Mouse (Mus musculus) megakaryocyte, adult 5-6 weeks (primary cell): Measurements from ENCODE around the gene Adgrl3. TPM values are rescaled to one million over a fixed set of nuclear protein-coding genes. Genes with fewer than 3 reads are reported as not detected.

Experiments
- ATAC-seq: 2 replicates; pipeline ENCODE4 v1.8.0; 2016; ENCODE audit warnings: mild to moderate bottlenecking, inconsistent platforms; ENCODE audit not compliant: poor library complexity, severe bottlenecking
- total RNA-seq, 2 experiments: library from RNA; stranded (forward) in 1 of 2; stranded (reverse) in 1 of 2; fragments of 153-499, 151-499 nt in 1 of 2; fragments of 221-1000, 200-1000 nt in 1 of 2; gene quantifications; 2 replicates each; pipeline versions ENCODE4 v1.2.3 to v1.2.4; 2015 to 2017

Gene Adgrl3
- total RNA-seq, 2 experiments from 2014 or later: 0.09 to 0.15 TPM

DNA sequence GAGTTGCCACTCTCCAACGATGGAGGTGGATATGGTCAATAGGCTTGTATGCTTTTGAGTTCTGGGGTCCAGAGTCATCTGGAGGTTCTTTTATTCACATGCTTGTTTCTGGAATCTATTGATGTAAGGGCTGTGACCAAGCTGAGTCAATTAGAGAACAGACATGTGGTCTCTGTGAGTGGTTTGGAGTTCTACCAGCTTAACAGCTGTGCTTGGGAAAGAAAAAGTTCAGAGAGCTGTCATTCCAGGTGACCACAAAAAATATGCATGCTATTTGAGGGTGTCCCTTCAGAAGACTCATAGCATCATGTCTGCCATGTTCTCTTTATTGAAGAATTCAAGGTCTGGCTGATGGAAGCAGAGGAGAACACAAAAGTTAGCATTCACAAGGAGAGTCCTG lies 53.9 kb downstream of the Adgrl3 start:
- no peak for ATAC-seq

DNA sequence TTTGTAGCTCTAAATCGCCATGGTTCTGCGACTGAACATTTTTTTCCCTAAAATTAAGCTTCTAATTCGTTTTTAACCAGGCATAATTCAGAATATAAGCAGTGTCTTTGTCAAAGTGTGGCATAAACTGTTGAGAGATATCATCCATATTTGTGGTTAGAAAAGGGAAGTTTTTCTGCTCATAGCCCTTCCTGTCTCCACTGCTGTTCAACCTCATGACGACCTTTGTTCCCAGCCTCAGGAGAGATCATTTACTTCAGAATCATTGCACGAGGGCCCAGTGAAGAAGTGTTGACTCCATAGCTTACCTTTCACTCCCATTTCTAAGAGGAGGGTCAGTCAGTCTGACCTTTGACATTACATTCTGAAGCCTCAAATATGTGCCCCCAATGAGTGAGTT lies 56.4 kb downstream of the Adgrl3 start:
- peak; percentile 75 for ATAC-seq

DNA sequence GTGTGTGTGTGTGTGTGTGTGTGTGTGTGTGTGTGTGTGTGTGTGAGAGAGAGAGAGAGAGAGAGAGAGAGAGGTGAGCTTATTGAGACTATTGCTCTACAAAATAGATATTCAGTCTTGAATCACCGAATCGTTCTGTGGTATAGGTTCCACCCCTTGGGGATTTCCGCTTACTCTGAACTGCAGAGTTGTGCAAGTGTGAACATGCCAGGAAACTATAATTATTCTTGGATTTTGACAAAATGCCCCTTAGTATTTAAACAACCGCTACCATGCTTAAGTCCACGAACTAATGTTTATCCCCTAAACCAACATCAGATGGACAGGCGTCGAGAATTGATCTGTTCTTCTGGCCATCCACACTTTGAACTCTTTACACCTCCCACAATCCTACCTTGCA lies 57.1 kb downstream of the Adgrl3 start:
- no peak for ATAC-seq

DNA sequence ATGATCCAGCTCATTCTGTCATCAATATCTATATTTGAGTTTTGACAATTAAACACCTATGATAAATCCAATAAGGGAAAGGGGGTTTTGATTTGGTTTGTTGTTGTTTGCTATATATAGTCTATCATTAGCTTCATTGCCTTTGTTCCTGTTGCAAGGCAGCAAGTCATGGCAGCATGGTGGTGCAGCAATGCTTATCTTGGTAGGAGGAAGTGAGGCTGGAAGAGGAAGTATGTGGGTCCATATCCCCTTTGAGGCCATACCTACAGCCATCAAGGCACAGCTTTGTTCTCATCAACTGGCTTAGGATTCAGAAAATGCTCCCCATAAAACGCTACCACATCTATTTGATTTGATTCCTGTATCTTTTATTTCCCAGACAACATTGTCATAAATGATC lies 58.1 kb downstream of the Adgrl3 start:
- peak; percentile 95 for ATAC-seq

DNA sequence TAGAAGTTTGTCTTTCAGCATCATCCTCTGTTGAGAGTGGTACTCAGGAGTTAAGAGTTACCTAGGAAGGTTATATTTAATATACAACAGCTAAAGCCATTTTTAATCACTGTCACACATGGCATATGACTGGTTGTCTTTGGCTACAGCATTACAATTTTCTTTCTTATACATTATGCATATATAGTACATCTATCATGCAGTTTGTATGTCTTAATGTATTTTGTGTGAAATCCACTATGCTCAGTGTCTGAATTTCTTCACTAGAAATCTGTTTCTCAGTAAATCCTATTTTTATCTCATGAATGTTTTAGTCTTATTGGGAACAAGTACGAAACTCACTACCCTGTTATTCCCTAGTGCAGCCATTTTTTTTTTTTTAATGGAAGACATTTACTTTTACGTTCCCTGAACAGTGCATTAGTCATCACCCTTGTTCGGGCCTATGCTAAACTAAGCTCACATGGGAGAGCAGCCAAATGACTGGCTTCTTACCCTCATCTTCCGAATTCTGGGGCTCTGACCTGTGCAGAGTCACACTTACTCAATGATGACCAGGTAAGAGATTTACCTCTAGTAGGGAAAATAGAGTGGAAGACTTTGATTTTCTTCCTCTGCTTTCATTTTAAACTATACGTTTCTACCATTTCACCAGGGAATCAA lies 63.9 kb downstream of the Adgrl3 start:
- ATAC-seq: no peak

DNA sequence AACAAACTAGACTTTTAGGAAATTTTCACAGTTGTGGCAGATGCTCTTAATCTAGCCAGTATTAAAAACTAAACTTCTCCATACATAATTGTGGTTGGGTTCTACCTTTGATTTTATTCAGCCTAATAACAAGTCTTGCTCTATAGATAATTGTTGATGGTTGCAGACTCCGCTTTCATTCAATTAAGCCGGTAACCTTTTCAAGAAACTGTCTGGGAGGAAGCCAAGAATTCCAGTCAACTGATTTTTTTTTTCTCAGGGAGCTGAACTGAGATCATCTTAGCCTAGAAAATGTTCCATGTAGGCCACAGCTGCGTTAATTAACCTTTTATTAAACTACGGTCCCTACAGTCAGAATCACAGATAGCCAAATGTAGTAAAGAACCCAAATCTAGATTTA lies 65.2 kb downstream of the Adgrl3 start:
- no peak for ATAC-seq

DNA sequence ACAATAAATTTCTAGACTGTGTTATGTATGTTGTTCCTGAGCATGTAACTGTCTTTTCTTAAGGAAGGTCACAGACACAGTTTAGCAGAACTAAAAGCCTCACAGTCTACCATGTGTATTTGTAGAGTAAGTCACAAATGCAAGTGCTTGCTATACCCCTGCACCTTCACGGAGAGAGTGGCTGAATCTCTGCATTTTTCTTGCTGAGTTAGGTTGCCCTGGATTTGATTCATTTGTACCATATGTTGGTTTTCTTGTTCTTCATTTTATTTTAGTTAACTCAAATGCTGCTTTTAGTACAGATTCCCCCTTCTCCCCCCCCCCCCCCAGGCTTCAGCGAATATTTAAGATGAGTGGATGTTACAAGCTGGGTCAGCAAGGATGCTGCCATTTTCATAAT lies 68.7 kb downstream of the Adgrl3 start:
- ATAC-seq: no peak

DNA sequence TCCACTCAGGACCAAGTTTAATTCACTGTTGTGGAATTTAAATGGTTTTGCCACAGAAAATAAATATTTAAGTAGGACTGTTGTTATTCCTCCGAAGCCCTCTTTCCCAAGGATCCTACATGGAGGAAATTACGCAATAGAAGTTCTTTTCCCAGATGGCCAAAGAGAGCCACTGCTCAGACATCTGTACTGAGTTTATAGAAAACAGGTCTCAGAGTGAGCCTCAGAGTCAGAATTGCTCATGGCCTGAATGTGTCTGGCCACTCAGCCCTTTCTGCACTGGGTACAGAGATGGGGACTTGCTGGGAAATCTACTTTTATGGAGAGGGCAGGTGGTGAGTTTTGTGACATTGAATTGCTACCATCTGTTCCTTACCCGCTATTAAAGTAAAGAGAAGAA lies 74.7 kb downstream of the Adgrl3 start:
- ATAC-seq: no peak

DNA sequence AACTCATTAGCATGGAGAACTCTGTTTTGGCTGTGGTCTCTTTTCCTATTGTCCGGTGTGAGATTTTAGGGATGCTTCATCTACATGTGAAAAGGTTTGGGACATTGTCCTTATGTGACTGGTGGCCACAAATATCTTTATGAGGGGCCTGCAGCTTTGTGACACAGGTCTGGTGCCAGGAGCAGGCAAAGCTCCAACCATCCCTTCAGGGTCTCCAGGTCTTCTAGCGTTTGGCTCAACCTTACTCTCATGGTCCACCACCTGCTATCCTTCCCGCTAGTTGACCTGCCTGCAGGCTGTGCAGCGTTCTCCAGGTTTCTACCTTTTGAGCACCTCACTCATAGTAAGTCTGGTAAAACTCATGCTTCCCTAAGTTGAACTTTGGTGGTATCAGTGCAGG lies 77.2 kb downstream of the Adgrl3 start:
- no peak for ATAC-seq

DNA sequence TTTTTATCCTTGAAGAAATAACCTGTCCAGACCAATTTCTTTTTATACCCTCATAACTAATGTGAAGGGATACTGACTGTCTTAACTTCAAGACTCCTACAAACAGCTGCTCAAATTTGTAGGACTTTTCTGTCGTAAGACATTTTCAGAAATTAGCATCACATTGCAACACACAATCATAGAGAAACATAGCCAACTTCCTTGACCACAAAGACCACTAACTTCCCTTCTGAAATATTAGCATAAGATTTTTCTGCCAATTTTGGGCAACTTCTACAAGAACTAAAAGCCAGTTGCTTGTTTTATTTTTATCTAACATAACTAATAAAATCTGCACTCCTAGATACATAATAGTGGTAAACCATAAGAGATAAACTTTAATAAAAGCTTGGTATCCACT lies 87.5 kb downstream of the Adgrl3 start:
- peak; percentile 90 for ATAC-seq

DNA sequence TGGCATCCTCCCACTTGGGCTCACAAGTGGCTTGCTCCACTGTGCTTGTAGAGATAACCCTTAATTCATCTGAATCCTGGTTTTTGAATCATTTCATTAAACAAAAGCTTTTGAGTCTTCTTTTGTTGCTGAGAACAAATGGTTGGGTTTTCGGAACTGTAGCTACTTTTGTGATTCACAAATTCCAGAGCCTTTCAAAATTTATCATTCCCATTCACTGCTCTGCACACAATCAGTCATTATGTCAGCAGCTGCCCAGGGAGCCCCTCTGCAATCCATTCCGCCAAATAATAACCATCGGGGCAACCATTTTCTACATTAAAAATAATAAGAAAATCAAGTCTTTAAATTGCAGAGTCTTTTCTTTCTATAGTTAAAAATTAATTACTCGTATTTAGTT lies 104.5 kb downstream of the Adgrl3 start:
- no peak for ATAC-seq

DNA sequence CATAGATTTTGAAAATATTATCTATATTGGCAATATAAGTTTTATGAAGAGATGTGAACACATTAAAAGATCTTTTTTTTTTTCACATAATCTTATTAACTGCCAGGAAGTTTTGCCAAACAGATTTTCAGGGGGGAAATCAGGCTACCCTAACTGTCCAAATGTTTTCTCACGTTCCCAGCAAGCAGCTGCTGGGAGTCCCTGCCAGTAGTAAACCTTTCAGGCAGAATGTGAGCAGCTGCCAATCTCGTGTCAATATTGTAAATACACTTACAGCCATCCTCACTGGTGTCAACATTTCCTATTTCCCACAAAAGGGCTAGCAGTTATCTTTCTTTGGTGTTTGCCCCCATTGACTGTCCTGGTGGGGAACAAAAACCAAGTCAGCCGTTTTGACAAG lies 107.7 kb downstream of the Adgrl3 start:
- no peak for ATAC-seq

DNA sequence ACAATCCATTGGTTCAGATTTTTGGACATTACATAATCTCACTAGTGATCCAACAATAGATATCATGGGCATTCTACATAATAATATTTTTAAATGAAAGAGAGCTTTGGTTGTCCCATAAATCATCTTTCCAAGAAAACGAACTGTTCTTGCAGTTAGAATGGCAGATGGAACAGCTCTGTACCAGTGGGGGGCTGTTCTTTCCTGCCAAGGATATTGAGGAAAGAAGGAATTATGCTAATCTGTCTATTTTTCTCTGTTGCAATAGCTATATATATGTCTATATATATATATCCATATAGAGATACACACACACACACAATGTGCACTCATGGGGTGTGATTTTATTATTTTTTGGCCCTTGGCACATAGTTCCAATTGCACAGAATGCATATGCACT lies 116.5 kb downstream of the Adgrl3 start:
- no peak for ATAC-seq

DNA sequence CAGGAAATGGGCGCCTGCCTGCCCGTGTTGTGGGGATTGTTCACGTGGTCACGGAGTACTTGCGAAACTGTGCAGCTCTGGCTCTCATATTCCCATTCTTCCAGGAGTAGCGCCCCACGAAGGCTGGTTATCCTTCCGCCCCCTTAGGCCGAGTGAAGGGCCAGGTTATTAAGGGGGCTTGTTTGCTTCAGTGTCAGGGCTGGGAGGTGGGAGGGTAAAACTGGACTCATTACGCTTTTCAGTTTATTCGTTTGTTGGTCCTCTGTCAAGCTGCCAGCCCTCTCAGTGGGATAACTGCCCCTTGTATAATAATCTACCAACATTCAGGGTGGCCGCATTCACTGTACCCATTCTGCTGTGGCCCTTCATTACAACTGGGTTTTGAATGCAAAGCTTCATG lies 135.9 kb downstream of the Adgrl3 start:
- ATAC-seq: no peak

DNA sequence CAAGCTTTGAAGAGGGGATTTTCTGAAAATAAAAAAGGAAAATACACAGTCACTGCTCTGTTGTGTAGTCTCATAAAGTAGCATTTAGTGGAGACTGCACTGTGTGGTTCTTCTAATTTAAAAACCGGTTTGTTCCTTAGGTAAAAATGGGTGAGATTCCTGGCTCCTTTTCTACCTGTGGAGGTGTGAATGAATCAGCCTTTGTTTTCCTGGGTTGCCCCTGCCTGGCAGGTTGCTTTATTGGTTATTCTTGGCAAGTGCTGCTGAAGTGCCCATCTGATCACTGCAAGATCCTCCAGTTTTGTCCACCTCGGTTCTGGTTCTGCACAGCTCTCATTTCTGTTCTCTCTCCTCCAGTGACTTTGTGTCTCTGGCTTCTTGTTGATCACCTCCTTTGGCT lies 136.3 kb downstream of the Adgrl3 start:
- ATAC-seq: peak; percentile 10; the same call in 1 of the 2 replicates

DNA sequence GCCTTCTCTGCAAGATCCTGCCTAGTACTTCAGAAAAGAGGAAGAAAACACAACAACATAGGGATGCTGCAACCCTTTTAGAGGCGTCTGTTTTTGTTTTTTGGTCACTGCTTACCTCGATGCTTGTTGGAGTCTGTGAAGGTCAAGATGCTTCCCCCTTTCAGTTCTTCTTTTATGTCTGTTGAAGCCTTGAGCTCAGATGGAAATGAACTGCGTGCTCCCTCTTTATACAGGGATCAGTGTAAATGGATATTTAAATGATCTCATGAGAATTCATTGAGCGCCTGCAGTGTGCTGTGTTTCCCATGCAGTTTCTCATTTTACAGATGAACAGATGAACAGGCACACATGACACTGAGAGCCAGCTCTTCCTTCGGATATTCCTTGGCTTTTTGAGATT lies 136.9 kb downstream of the Adgrl3 start:
- ATAC-seq: peak; percentile 85

DNA sequence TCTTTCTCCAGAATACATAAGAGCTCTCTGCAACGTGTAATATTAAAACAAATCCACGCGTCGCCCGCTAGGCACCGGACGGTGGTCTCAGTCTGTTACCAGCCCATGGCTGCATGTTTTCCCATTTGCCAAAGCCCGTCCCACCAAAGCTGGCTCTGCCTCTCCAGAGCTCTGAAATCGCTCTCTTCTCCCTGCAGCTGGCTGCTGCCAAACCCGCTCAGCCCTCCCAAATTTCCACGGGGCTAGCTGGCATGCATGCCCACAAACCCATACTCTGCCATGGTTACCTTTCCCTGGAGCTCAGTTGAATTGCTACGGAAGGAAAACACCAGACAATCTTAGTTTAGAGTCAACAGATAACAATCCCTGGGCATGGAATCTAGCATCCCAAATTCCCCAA lies 139.1 kb downstream of the Adgrl3 start:
- no peak for ATAC-seq

DNA sequence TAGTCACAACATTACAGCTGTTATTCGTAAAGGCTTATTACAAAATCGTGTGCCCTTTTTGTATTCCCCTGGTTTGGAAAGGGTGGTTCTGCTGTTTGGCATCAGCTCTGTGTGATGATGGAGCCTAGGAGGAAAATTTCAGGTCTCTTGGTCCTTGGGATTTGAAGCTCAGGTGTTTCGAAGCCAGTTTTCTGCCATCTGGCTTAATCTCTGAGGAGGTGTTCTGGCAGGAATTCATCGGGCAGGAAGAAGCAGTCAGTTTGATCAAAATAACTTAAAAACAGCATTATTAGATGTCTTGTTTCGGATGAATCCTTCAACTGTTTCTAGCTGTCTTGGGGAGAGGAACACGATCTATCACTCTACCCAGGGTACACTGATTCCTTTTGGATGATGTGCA lies 140.5 kb downstream of the Adgrl3 start:
- ATAC-seq: no peak

DNA sequence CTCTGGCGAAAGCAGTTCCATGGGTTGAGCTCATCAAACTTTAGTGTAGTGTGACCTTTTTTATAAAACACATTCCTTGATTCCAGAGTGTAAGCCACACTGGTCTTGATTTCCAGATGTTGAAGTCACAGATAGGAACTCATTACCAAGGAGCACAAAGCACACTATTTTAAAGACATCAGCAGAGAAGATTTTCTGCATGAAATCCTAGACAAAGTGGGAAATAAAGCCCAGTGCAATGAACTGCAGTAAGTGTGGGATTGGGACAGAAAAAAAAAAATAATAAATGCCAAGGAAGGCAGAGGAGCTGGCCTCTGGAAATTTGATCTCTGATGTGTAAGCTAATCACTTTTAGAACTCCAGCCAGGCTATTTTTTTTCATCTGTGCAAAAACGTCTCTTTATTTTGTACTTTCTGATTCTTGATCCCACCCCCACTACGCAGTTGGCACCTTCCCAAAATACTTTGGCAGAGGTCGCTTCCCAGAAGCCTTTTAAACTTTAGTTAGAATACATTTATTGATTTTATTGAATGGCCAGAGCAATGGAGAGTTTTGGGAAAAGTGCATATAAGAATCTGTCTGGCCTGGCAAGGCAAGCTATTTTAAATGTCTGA lies 169.0 kb downstream of the Adgrl3 start:
- ATAC-seq: no peak

DNA sequence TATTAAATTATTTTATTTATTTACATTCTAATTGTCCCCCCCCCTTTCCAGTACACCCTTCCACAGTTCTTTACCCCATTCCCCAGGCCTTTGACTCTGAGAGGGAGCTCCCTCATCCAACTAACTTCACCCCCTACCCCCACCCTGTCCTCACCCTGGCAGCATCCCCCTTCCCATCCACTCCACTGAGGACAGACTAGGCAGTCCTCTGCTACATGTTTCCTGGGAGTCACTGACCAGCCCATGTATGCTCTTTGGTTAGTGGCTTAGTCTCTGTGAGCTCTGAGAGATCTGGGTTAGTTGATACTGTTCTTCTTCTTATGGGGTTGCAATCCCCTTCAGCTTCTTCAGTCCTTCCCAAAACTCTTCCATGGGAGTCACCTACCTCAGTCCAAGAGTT lies 180.4 kb downstream of the Adgrl3 start:
- ATAC-seq: no peak

DNA sequence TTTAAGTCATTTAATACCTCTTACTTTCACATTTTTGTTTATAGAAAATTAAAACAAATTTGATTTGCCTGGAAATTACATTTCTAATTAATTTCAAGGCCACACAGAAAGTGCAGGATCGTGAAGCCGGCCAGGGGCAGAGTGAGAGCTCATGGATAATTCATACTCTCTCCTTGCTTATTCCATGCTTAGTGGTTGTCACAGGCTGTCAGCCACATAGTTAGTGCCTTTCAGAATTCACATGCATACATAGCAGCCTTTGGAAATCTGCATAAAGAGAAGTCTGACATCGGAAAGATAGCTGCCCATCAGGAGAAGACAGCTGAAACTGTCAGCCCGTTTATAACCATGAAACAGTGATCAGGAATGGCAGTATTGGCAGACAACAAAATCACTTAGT lies 181.9 kb downstream of the Adgrl3 start:
- ATAC-seq: no peak

DNA sequence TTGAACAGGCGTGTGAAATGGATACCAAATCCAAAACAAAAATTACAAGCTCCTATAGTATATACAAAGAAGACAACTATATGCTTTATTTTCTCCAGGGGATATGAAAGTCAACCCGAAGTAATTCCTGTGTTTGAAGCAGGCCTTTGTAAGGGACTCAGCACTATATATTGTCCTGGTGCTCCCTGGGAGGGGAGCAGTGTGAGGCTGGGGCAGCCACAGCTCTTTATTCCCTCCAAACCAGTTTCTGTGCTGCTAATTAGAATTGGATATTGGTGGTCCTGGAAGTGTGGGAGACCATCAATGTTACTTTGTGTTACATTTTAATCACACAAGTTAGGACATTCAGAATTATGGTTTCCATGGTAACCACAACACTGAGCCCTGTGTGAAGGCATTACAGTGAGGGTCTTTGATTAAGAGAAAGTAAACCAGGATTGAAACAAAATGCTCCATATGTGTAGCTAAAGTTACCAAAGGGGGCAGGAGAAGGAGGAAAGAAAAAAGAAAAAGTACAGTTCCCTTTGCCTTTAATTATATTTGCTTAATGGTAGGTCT lies 198.6 kb downstream of the Adgrl3 start:
- no peak for ATAC-seq

DNA sequence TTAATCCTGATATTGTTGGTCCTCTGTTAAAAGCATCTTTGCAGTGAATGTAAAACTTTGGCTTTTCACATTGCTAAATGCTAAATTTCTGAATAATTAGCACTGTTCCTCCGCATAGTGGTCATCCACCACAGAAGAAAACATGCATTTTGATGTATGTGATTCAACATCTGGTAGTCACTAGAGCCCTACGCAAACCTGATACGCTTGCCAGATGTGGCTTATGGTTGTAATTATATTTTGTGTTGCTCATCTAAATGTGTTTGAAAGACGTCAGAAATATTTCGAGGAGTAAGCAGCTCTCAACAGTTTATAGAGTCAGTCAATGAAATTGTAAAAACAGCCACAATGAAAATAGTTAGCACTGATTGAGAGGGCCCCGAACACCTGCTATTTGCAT lies 204.5 kb downstream of the Adgrl3 start:
- no peak for ATAC-seq
